Mouse (Mus musculus) stomach, postnatal 0 days (tissue): ENCODE results near the gene Hao2. TPM values are rescaled to one million over a fixed set of nuclear protein-coding genes. Genes with fewer than 3 reads are reported as not detected.

Source experiments
- ATAC-seq: fragments of 200-750 bp; cut with Nextera tagmentation; 2 replicates; pipeline ENCODE4 v1.8.0; 2017; ENCODE audit not compliant: low FRiP score, low TSS enrichment
- DNase-seq: peaks from one replicate; pipeline ENCODE4 v3.0.0-alpha.2; 2016; ENCODE audit warnings: low spot score
- H3K27ac ChIP-seq: fragments of 300-500 bp; sonication (generic); replicated peaks from 2 replicates; pipeline ENCODE4 v1.5.1; 2014; ENCODE audit warnings: mild to moderate bottlenecking, control low read depth
- H3K27me3 ChIP-seq: fragments of 300-500 bp; sonication (generic); 2 replicates; pipeline ENCODE4 v1.6.1; 2014; ENCODE audit warnings: low read length; ENCODE audit not compliant: control insufficient read depth, insufficient read depth
- H3K36me3 ChIP-seq: fragments of 300-500 bp; sonication (generic); 2 replicates; pipeline ENCODE4 v1.6.1; 2014; ENCODE audit warnings: low read length, mixed read lengths; ENCODE audit not compliant: control insufficient read depth, insufficient read depth
- H3K4me1 ChIP-seq: fragments of 300-500 bp; sonication (generic); replicated peaks from 2 replicates; pipeline ENCODE4 v1.6.1; 2014; ENCODE audit warnings: antibody characterized with exemption; ENCODE audit not compliant: control insufficient read depth, insufficient read depth
- H3K4me2 ChIP-seq: fragments of 300-500 bp; sonication (generic); replicated peaks from 2 replicates; pipeline ENCODE4 v1.6.1; 2014; ENCODE audit warnings: low read depth, mild to moderate bottlenecking, control low read depth, moderate library complexity
- H3K4me3 ChIP-seq: fragments of 300-500 bp; sonication (generic); 2 replicates; pipeline ENCODE4 v1.5.1; 2014; ENCODE audit warnings: low read depth, low read length, control low read depth
- H3K9ac ChIP-seq: fragments of 300-500 bp; sonication (generic); 2 replicates; pipeline ENCODE4 v1.6.1; 2014; ENCODE audit warnings: mild to moderate bottlenecking, low read length, control low read depth, mixed read lengths
- H3K9me3 ChIP-seq: fragments of 300-500 bp; sonication (generic); 2 replicates; pipeline ENCODE4 v1.6.1; 2016; ENCODE audit warnings: low read length; ENCODE audit not compliant: control insufficient read depth
- CTCF ChIP-seq: IDR thresholded peaks from 2 replicates; pipeline ENCODE4 v1.5.1; 2016; ENCODE audit warnings: antibody characterized with exemption, low read depth, mild to moderate bottlenecking, moderate library complexity
- EP300 ChIP-seq: optimal IDR thresholded peaks from 2 replicates; pipeline ENCODE3; 2016; ENCODE audit warnings: antibody characterized with exemption
- WGBS: fragments of 180-500 bp; shearing (Covaris S2); extraction: QIAGEN DNeasy Blood & Tissue Kit; methylation state at CpG from one replicate; pipeline ENCODE4 v1.1.7; 2014; 5-methylcytosine and 5-hydroxymethylcytosine counted together
- polyA plus RNA-seq: library from polyadenylated mRNA; unstranded; fragments of >200 nt; fragmentation: Nextera tagmentation; extraction: Ambion mirVana; gene quantifications from 2 replicates; pipeline ENCODE4 v1.2.1, GENCODE M21; 2015

Hao2 gene
- polyA plus RNA-seq, 1 experiment from 2014 or later: not detected

DNA sequence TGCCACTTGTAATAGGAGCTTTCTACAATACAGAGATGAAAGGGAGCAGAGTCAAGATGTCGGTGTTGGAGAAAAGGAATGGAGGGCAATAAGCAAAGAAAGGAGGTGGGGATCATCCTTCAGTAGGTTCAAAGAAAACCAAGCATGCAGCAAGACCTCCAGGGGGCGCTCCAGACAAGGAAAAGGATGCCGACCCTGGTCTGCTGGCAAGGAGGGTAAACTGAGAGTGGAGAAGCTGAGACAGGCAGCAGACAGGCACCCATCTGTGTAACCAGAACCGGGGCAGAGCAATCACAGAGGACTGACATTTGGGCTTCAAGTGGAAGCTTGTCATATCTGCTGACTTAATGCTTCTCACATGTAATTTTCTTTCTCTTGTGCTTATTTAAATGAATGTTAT lies 22.6 kb upstream of the Hao2 start:
- Histone ChIP-seq H3K9ac (no peak overlapping the region), H3K36me3 (no peaks in the 10 kb centered on the region), H3K4me3 (no peak overlapping the region), H3K4me1 (no peaks in the 10 kb centered on the region), H3K9me3 (no peaks in the 10 kb centered on the region), H3K4me2 (no peak overlapping the region), H3K27me3 (no peaks in the 10 kb centered on the region), H3K27ac (no peak overlapping the region)
- WGBS: 9% methylated on average over 4 of the region's 4 CpGs
- TF ChIP-seq CTCF (peak; percentile 80), EP300 (no peak)
- ATAC-seq (no peak), DNase-seq (peak; percentile 73)

DNA sequence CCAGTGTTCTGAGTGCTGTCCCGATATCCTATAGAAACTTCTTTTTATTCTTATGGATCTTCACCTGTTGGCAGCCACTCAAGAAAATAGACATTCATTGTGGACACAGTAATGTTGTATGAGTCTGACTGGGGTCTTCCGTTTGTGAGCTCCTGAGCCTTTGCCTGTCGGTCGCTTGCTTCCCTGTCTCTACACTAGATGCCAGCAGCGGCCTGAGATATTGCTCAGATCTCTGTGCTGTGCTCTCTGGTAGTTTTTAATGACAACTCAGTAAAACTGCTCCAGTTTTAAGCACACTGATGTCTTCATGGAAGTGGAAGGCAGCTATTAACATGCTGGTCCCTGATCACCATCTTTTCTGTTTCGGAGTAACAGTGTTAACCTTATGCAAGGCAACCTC lies 20.6 kb upstream of the Hao2 start:
- H3K9ac ChIP-seq: no peak overlapping the region
- H3K27me3 ChIP-seq: no peaks in the 10 kb centered on the region
- H3K9me3 ChIP-seq: no peaks in the 10 kb centered on the region
- 75% methylated on average over 6 of the region's 6 CpGs for WGBS
- H3K4me2 ChIP-seq: no peak overlapping the region
- TF ChIP-seq CTCF (no peak), EP300 (no peak)
- ATAC-seq (no peak), DNase-seq (no peak)
- no peak overlapping the region for H3K27ac ChIP-seq
- H3K4me1 ChIP-seq: no peaks in the 10 kb centered on the region
- H3K36me3 ChIP-seq: no peaks in the 10 kb centered on the region
- H3K4me3 ChIP-seq: no peak overlapping the region

DNA sequence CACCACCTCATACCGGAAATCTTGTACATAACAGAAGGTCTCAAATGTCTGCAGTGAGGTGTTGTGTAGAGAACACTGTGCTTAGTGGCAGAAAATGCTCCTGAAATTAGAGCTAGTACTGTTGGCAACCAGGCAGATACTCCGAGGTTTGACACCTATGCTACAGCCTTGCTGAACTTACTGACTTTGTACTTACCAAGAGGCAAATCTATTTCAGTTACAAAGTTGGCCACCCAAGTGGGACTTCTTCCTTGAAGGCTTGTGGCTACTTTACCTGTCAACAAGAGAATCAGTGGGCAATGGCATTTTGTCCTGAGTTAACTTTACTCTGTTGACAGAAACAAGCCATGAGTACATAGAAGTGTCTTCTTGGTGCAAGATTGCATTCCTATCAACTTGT lies 4.6 kb upstream of the Hao2 start:
- Histone ChIP-seq H3K36me3 (no peaks in the 10 kb centered on the region), H3K4me1 (no peaks in the 10 kb centered on the region), H3K9me3 (no peaks in the 10 kb centered on the region), H3K4me2 (no peak overlapping the region), H3K9ac (no peak overlapping the region), H3K4me3 (no peak overlapping the region), H3K27ac (no peak overlapping the region), H3K27me3 (no peaks in the 10 kb centered on the region)
- DNase-seq (no peak), ATAC-seq (no peak)
- TF ChIP-seq CTCF (no peak), EP300 (no peak)
- whole genome bisulfite sequencing: 88% methylated on average over 2 of the region's 2 CpGs

DNA sequence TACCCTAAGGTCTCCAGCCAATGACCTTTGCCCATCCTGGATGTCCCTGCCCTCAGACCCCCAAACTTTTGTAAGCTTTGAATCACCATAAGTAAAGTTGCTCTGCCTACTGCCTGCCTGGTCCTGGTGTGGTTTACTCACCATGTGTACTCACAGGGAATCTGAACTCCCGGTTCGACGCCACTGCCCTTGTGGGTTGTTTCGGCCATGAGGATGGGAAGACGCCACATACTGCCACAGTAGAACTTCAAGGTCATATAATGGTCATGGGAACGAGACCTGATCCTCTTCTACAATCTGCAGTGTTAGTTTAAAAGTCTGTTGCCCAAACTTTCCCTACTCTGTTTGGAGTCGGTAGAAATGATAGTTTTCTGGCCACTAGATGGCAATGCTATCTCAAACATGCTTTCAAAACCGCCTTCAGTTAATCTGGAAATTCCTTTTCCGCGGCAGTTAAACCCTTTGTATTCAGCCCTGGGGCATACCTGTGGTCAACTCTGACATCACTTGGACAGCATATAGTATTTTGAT lies 2.1 kb upstream of the Hao2 start:
- DNase-seq: peak; percentile 15
- no peak overlapping the region for H3K4me2 ChIP-seq
- no peak overlapping the region for H3K9ac ChIP-seq
- H3K4me1 ChIP-seq: no peaks in the 10 kb centered on the region
- peak; percentile 72 for TF ChIP-seq CTCF
- TF ChIP-seq EP300: no peak
- no peaks in the 10 kb centered on the region for H3K27me3 ChIP-seq
- 41% methylated on average over 10 of the region's 10 CpGs for WGBS
- H3K36me3 ChIP-seq: no peaks in the 10 kb centered on the region
- ATAC-seq: no peak
- no peaks in the 10 kb centered on the region for H3K9me3 ChIP-seq
- no peak overlapping the region for H3K4me3 ChIP-seq
- no peak overlapping the region for H3K27ac ChIP-seq

DNA sequence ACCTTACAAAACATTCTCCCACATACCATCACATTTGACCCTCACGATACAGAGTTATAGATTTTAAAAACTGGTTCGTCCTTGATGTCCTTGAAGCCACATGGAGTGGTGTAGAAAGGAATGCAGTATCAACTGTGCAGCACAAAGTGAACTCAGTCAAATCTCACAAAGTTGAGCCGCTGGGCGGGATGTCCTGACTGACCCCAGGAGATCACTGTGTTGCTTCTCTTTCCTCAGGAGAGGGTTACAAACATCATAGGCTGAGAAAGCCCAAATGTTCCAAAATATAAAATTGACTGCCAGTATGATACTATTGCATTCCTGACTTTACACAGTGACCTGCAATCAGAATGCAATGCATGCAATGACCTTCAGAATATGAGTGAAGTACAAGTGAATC lies 2.6 kb downstream of the Hao2 start:
- TF ChIP-seq CTCF (no peak), EP300 (no peak)
- ATAC-seq (no peak), DNase-seq (no peak)
- no peak overlapping the region for H3K4me3 ChIP-seq
- H3K4me1 ChIP-seq: no peaks in the 10 kb centered on the region
- 82% methylated on average over 4 of the region's 4 CpGs for WGBS
- H3K9me3 ChIP-seq: no peaks in the 10 kb centered on the region
- H3K27me3 ChIP-seq: no peaks in the 10 kb centered on the region
- H3K27ac ChIP-seq: no peak overlapping the region
- H3K4me2 ChIP-seq: no peak overlapping the region
- H3K36me3 ChIP-seq: no peaks in the 10 kb centered on the region
- H3K9ac ChIP-seq: no peak overlapping the region

DNA sequence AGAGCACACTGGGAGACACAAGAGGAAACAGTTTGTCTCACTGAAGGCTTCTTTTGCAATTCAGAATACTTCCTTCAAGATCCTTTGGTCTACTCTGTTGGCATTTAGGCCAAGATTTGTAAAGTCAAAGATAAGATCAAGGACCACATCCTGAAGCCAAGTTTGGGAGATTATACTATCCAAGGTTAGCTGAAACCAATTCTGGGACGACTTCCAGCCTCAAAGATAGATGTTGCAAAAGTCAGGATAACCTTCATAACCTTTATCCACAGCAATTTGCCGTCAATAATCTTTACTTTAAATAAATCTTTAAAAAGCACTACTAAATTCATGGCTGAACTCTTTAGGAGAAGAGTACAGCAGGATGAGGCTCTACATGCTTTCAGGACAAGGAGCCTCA lies 4.8 kb downstream of the Hao2 start:
- no peak for ATAC-seq
- H3K4me3 ChIP-seq: no peak overlapping the region
- 71% methylated on average over 2 of the region's 2 CpGs for WGBS
- no peaks in the 10 kb centered on the region for H3K9me3 ChIP-seq
- TF ChIP-seq CTCF (no peak), EP300 (no peak)
- H3K4me2 ChIP-seq: no peak overlapping the region
- no peak overlapping the region for H3K27ac ChIP-seq
- H3K9ac ChIP-seq: no peak overlapping the region
- no peaks in the 10 kb centered on the region for H3K36me3 ChIP-seq
- H3K4me1 ChIP-seq: no peaks in the 10 kb centered on the region
- H3K27me3 ChIP-seq: no peaks in the 10 kb centered on the region
- DNase-seq: no peak
